Mouse (Mus musculus) thymus, postnatal 0 days (tissue): ENCODE measurements around the gene Nudcd3. TPM values are rescaled to one million over a fixed set of nuclear protein-coding genes. Genes with fewer than 3 reads are reported as not detected.
"Not testable (repeated sequence)": the region's sequence is repeated elsewhere in the genome, so short reads cannot be mapped to it uniquely, and the experiment has no call there.

Source experiments
- DNase-seq: peaks from one replicate; pipeline ENCODE4 v3.0.0-alpha.2; 2015; ENCODE audit warnings: low spot score
- polyA plus RNA-seq: library from polyadenylated mRNA; unstranded; fragments of >200 nt; fragmentation: Nextera tagmentation; extraction: Ambion mirVana; gene quantifications from 2 replicates; pipeline ENCODE4 v1.2.1, GENCODE M21; 2015

Nudcd3 gene
- polyA plus RNA-seq, 1 experiment from 2014 or later = 37.7 TPM

GRCm38 (mm10) chr11:6123605-6124120 is 76.6 kb downstream of the Nudcd3 start:
- no peak for DNase-seq

GRCm38 (mm10) chr11:6122631-6123030 is 77.6 kb downstream of the Nudcd3 start:
- peak; percentile 34 for DNase-seq

GRCm38 (mm10) chr11:6120596-6120995 is 79.6 kb downstream of the Nudcd3 start:
- no peak for DNase-seq

GRCm38 (mm10) chr11:6120001-6120400 is 80.2 kb downstream of the Nudcd3 start:
- no peak for DNase-seq

GRCm38 (mm10) chr11:6119312-6119711 is 80.9 kb downstream of the Nudcd3 start:
- DNase-seq = no peak

- no peak for DNase-seq
Measured at GRCm38 (mm10) chr11:6117956-6118355, 82.3 kb downstream of the Nudcd3 start.

GRCm38 (mm10) chr11:6111734-6112484 is 88.3 kb downstream of the Nudcd3 start:
- DNase-seq = no peak

GRCm38 (mm10) chr11:6109990-6110389 is 90.2 kb downstream of the Nudcd3 start:
- no peak for DNase-seq

- DNase-seq = no peak
Measured at GRCm38 (mm10) chr11:6108296-6108695, 91.9 kb downstream of the Nudcd3 start.

GRCm38 (mm10) chr11:6107722-6108121 is 92.5 kb downstream of the Nudcd3 start:
- peak; percentile 41 for DNase-seq

GRCm38 (mm10) chr11:6104734-6105133 is 95.5 kb downstream of the Nudcd3 start:
- no peak for DNase-seq

- not testable (repeated sequence) for DNase-seq
Measured at GRCm38 (mm10) chr11:6096637-6097036, 103.6 kb downstream of the Nudcd3 start.

GRCm38 (mm10) chr11:6086991-6087390 is 113.2 kb downstream of the Nudcd3 start:
- no peak for DNase-seq

- no peak for DNase-seq
Measured at GRCm38 (mm10) chr11:6078737-6079136, 121.5 kb downstream of the Nudcd3 start.

- DNase-seq = no peak
Measured at GRCm38 (mm10) chr11:6075618-6076066, 124.6 kb downstream of the Nudcd3 start.

GRCm38 (mm10) chr11:6068181-6068957 is 131.8 kb downstream of the Nudcd3 start:
- no peak for DNase-seq

GRCm38 (mm10) chr11:6067160-6067559 is 133.1 kb downstream of the Nudcd3 start:
- no peak for DNase-seq

GRCm38 (mm10) chr11:6066176-6066575 is 134.0 kb downstream of the Nudcd3 start, which contains the start of gene Camk2b:
Gene Camk2b (minus strand): TSS chr11:6066362.
- DNase-seq = no peak

- no peak for DNase-seq
Measured at GRCm38 (mm10) chr11:6065551-6066121, 134.6 kb downstream of the Nudcd3 start.

GRCm38 (mm10) chr11:6065046-6065521 is 135.1 kb downstream of the Nudcd3 start:
- no peak for DNase-seq

GRCm38 (mm10) chr11:6064215-6065045 is 135.8 kb downstream of the Nudcd3 start:
- no peak for DNase-seq
